Mouse (Mus musculus) erythroid progenitor cell, adult 5-6 weeks (primary cell): Measurements from ENCODE around the gene Znfx1. TPM values are rescaled to one million over a fixed set of nuclear protein-coding genes. Genes with fewer than 3 reads are reported as not detected.

Experiments
- ATAC-seq: replicated peaks from 2 replicates; pipeline ENCODE4 v1.8.0; 2016; ENCODE audit warnings: moderate number of reproducible peaks, mild to moderate bottlenecking, moderate TSS enrichment, inconsistent platforms; ENCODE audit not compliant: poor library complexity, low FRiP score, severe bottlenecking
- total RNA-seq, 2 experiments: library from RNA; stranded (forward) in 1 of 2; stranded (reverse) in 1 of 2; fragments of 150-400 nt in 1 of 2; fragments of 186-747, 209-891 nt in 1 of 2; gene quantifications; 2 replicates each; pipeline versions ENCODE4 v1.2.3 to v1.2.4; 2015 to 2017; ENCODE audit warnings: low replicate concordance in 2 of 2

The Znfx1 gene
- total RNA-seq (2015; ENCODE audit: low replicate concordance): 44.0 and 51.2 TPM in 2 replicates
- total RNA-seq (2017; ENCODE audit: low replicate concordance): 51.1 and 70.8 TPM in 2 replicates

DNA sequence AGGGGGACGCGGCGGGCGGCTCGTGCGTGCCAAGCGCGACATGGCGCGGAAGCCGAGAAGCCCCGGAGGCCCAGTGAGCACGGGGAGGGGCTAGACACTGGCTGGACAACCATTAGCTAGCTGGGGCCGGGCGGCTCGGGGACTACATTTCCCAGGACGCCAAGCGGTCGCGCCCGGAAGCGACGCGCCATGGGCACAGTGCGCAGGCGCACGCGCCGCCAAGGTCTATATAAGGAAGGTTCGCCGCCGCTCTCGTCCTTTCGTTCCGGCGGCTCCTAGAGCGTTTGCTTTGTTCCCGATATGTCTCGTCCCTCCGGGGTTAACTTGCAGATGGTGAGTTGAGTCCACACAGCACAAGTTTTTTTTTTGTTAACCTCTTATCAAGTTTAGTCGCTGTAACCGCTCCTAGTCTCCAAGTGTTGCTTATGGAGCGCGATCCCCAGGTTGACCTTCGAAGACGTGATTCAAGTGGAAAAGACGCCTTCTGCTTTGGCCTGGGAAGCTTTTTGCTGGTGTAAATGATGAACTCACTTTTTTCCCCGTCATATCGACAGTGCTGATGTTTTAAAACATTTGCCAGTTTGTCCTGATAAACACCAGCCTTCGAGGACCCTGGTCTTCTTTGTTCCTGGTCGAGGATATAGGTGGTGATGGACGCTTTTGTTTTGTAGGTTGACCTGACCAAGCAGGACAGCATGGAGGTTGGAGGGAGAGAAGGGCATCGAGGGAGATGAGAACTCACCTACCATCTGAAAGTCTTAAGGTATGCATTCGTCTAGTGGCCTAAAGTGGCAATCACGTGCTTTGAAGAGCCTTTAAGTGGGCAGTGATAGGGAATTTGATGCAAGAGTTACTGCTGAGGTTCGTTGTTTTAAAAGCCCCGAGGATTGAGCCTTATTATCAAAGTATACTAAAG, at the start of gene Znfx1:
Gene Znfx1, minus strand, starts transcription at position 51 of the 916 bp plus-strand sequence.
- ATAC-seq: peak; percentile 86

- no peak for ATAC-seq
Observed at GRCm38 (mm10) chr2:167112259-167112658, 49.4 kb upstream of the Znfx1 start.

DNA sequence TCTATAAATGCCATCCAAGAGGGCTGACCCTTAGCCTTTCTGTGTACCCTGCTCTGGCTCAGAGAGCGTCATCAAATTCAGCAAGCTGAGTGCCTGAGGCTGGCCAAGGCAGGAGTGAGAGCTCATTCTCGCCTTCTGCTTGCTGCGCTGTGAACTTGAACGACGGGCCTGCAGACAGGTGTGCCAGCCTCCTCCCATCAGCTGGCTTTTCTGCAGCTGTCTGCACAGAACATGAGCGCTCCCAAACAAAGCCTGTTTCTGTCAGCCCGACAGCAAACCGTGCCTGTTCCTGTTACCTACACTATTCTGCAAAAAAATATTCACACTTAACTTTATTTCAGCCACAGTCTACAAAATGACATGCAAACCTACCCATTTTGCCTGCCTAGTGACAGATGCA, 46.7 kb upstream of the Znfx1 start:
- no peak for ATAC-seq

DNA sequence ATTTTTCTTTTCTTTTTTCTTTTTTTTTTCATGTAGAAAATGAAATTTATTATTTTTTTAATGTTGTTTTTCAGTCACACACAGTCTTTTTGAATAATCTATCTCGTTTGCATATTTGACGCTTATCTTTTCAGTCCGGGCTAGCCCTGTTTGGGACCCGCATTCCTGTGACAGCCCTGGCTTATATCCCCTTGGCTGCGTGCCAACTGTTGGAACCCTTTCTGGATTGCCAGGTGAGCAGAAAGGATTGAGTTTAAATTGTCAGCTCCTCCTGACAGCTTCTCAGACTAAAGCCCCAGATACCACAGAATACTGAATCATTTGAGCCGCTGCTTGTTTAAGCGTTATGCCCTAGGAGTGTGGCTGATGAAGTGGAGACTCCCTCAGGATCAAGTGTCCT, 40.7 kb upstream of the Znfx1 start:
- ATAC-seq: no peak

- ATAC-seq: peak; percentile 71
Observed at GRCm38 (mm10) chr2:167101743-167102441, 39.1 kb upstream of the Znfx1 start.

DNA sequence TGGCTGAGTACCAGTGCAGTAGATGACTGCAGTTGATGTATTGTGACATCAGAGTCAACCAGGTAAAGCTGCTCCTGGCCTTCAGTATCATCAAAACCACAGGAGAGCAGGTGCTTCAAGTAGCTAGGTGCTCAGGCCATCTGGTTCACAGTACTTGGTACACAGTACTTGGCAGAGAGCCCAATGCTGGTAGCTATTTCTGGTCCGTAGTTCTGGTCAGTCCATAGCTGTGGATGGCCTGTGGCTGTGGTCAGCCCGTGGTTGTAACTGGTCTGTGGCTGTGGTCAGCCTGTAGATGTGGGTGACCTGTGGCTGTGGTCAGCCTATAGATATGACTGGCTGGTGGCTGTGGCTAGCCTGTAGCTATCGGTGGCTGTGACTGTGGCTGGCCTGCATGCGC, 31.9 kb upstream of the Znfx1 start:
- no peak for ATAC-seq

DNA sequence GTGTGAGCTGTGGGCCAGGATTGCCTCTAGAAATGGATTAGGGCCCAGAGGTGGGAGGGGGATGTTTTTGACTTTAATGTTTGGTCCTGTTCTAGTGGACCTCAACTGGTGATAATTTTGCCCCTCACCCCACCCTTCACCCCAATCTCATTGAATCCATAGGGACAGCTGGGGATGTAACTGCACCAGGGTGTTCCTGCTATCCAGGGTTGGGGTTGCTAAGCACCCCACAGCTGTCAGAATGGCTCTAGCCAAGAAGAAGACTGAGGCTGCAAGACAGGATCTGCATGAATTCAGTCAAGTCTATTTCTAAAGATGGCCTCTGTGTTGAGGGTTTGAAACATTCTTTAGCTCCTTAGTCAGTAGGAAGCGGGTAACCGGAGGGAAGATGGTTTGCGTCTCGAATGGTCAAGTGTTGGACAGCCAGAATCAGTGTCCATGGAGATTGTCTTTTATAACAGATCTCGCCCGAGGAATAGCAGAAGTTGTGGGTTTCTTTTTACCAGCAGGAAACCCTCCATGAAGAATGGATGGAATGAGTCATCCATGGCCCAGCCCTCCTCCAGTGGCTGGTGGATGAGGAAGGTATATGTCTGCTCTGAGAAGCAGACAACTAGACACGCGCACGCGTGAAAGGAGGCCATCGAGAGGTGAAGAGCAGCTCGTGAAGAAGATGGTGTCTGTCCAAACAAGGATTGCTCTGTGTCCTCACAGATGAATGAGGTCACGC, 30.5 kb upstream of the Znfx1 start:
- ATAC-seq: no peak

DNA sequence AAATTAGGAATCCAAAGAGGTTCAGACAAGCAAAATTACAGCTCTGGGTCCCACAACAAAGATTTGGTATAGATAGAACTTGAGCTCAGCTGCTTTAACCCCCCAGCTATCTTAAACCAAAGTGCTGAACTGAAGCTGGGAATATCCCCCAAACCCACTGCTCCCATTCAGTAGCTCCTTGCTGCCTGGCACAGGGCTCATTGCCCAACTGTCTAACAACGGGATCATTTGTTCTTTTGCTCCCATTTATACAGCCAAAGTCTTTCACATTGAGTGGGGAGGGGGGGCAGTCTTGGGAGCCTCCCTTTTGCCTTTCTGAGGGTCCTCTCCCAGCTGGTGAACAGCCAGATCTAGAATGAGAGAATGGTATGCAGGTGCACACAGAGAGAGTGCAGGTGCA, 27.5 kb upstream of the Znfx1 start:
- ATAC-seq: no peak

DNA sequence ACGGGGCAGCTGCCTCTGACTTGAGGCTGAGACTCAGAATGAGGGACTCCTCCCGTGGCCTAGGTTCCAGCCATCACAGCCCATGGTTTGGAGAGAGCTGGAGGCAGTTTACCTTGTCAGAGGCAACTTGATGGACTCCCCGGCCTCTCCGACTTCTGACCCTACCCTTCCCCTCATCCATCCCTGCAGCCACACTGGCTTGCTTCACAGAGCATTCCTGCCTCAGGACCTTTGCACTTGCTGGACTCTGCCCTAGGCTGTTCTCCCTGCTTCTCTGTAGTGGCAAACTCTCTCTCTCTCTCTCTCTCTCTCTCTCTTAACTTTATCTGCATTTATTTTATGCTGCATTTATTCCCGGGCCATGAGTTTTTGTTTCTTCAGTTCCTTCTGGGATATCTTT, 24.0 kb upstream of the Znfx1 start:
- no peak for ATAC-seq

- no peak for ATAC-seq
Observed at GRCm38 (mm10) chr2:167086092-167086491, 23.3 kb upstream of the Znfx1 start.

DNA sequence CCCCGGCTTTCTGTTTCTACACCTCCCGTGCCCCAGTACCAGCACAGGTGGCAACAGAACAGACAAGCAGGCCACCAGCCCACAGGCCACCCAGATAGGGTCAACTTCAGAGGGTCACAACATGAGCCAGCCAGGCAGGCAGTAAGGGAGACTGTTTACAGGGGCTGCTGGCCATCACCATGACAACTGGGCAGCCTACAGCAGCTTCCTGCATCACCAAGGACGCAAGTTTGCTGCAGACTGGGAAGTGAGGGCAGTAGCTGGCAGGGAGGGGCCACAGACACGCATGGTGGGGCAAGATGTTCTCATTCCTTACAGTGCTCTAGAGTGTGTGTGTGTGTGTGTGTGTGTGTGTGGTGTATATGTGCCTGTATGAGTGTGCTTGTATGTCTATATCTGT, 18.8 kb upstream of the Znfx1 start:
- no peak for ATAC-seq

GRCm38 (mm10) chr2:167081135-167081534, 18.3 kb upstream of the Znfx1 start:
- ATAC-seq: no peak

DNA sequence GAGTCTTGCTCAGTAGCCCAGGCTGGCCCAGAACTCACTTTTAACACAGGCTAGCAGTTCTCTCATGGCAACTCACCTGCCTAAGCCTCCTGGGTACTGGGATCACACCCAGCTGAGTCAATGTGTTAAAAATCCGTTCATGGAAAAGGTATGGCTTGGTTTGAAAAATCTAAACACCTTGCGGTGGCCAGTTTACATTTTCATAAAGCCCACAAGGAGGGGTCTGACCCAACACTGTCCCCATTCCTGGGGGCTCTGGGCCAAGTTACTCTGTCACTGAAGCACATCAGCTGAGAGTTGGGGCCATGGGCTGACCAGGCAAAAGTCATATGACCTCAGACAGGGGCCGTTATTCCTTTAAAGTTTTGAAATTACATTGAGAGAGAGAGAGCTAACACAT, 17.6 kb upstream of the Znfx1 start:
- no peak for ATAC-seq

- ATAC-seq: no peak
Observed at GRCm38 (mm10) chr2:167079535-167080257, 16.9 kb upstream of the Znfx1 start.

- ATAC-seq: no peak
Observed at GRCm38 (mm10) chr2:167078931-167079495, 16.2 kb upstream of the Znfx1 start.

DNA sequence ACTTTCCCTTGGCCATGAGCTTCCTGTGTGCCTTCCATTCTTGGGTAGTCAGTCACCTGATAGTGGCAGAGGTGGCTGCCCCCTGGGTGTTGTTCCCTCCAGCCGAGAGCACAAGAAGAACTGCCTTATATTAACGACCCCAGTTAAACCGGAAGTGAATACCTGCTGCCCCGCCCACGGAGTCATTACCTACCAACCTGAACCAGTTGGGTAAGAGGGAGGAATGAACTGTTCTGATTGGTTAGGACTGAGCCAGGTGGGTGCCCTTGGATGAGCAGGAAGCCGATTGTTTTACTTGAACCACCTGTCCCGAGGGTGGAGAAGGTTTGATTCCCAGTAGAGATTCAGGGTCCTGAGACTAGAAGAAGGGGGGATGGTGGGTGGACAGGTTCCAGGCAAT, 15.7 kb upstream of the Znfx1 start:
- no peak for ATAC-seq

- ATAC-seq: no peak
Observed at GRCm38 (mm10) chr2:167077199-167077962, 14.6 kb upstream of the Znfx1 start.

DNA sequence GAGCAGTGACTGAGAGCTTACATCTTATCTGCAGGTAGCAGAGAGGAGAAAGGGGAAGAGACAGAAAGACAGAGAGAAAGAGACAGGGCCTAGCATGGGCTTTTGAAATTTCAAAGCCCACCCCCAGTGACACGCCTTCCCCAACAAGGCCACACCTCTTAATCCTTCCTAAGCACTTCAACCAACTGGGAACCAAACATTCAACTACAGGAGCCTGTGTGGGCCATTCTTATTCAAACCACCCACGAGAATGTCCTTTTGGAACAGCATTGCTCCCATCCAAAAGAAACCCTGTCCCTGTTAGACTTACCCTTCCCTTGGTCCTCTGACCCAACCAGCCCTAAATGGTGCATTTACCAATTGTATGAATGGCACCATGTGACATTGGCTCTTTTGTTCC, 13.9 kb upstream of the Znfx1 start:
- no peak for ATAC-seq

DNA sequence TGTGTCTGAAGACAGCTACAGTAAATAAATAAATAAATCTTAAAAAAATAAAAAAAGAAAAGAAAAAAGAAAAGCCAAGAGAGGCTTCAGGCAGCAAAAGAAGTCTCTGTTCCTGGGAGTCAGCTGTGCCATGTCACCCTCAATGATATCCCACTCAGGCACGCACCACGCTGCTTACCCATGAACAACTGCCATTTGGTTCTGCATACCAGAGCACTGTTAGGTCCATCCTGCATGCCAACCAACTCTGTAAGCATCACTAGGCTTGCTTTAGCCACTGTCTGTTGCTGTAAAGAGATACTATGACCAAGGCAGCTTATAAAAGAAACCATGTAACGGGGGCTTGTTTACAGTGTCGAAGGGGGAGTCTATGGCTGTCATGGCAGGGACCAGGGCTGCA, 13.5 kb upstream of the Znfx1 start:
- no peak for ATAC-seq
